Mouse (Mus musculus) thymus, adult 2 months (tissue): ENCODE measurements around the gene Grik5. TPM values are rescaled to one million over a fixed set of nuclear protein-coding genes. Genes with fewer than 3 reads are reported as not detected.

Experiments
- DNase-seq: peaks from one replicate; pipeline ENCODE4 v3.0.0; 2021
- H3K27ac ChIP-seq: fragments of 200-500 bp; 2 replicates; pipeline ENCODE4 v1.5.1; 2012; ENCODE audit warnings: low read length, control low read depth; ENCODE audit not compliant: control insufficient read depth, insufficient read depth
- H3K27me3 ChIP-seq: fragments of 200-500 bp; 2 replicates; pipeline ENCODE4 v1.6.1; 2012; ENCODE audit warnings: mild to moderate bottlenecking, low read length, moderate library complexity, mixed read lengths; ENCODE audit not compliant: control insufficient read depth, insufficient read depth
- H3K36me3 ChIP-seq: fragments of 200-500 bp; 2 replicates; pipeline ENCODE4 v1.6.1; 2012; ENCODE audit warnings: mild to moderate bottlenecking, low read length, moderate library complexity; ENCODE audit not compliant: control insufficient read depth, insufficient read depth
- H3K4me1 ChIP-seq: fragments of 200-500 bp; replicated peaks from 2 replicates; pipeline ENCODE4 v1.6.1; 2012; ENCODE audit warnings: low read length; ENCODE audit not compliant: control insufficient read depth, insufficient read depth
- H3K4me3 ChIP-seq: fragments of 200-500 bp; 2 replicates; pipeline ENCODE4 v1.5.1; 2012; ENCODE audit warnings: mild to moderate bottlenecking, low read length, control low read depth, moderate library complexity; ENCODE audit not compliant: control insufficient read depth, insufficient read depth
- CTCF ChIP-seq: fragments of 200-500 bp; IDR thresholded peaks from 2 replicates; pipeline ENCODE4 v1.5.1; 2012; ENCODE audit warnings: mild to moderate bottlenecking, control low read depth, low read length, moderate library complexity, borderline replicate concordance; ENCODE audit not compliant: control insufficient read depth, poor library complexity, insufficient read depth; ENCODE audit errors: extremely low read depth
- POLR2A ChIP-seq: fragments of 200-500 bp; IDR thresholded peaks from 2 replicates; pipeline ENCODE4 v1.6.1; 2012; ENCODE audit warnings: mild to moderate bottlenecking, low read length, control low read depth, moderate library complexity; ENCODE audit not compliant: control insufficient read depth, poor library complexity, insufficient read depth; ENCODE audit errors: extremely low read depth
- WGBS: fragments of 180-500 bp; shearing (Covaris S2); methylation state at CpG from one replicate; pipeline ENCODE4 v1.1.7; 2018; 5-methylcytosine and 5-hydroxymethylcytosine counted together
- polyA plus RNA-seq: library from polyadenylated mRNA; depleted of rRNA; stranded (reverse); fragments of >200 nt; gene quantifications from 2 replicates; pipeline ENCODE4 v1.2.3, GENCODE M21; 2012

The Grik5 gene
- polyA plus RNA-seq, 1 experiment, result 19.1 TPM

- WGBS, result 5% methylated on average over 11 of the region's 11 CpGs
- peaks cover 19% of the 10 kb centered on the region for H3K4me1 ChIP-seq
- TF ChIP-seq POLR2A (no peak), CTCF (no peak)
- no peak for DNase-seq
- no peaks in the 10 kb centered on the region for H3K27me3 ChIP-seq
- no peaks in the 10 kb centered on the region for H3K36me3 ChIP-seq
- H3K4me3 ChIP-seq, result no peak overlapping the region
- H3K27ac ChIP-seq, result no peak overlapping the region
Measured at GRCm38 (mm10) chr7:25088968-25089367, 16.8 kb upstream of the Grik5 start.

GRCm38 (mm10) chr7:25088531-25088930, 16.4 kb upstream of the Grik5 start:
- peaks cover under 1% of the 10 kb centered on the region; the same call in 1 of the 2 replicates for H3K36me3 ChIP-seq
- TF ChIP-seq POLR2A, result no peak
- TF ChIP-seq CTCF, result no peak
- H3K27ac ChIP-seq, result no peak overlapping the region
- no peak overlapping the region for H3K4me3 ChIP-seq
- WGBS, result 14% methylated on average over 10 of the region's 10 CpGs
- H3K27me3 ChIP-seq, result no peaks in the 10 kb centered on the region
- peaks cover 19% of the 10 kb centered on the region for H3K4me1 ChIP-seq
- DNase-seq, result no peak

- TF ChIP-seq POLR2A (no peak), CTCF (no peak)
- no peak overlapping the region for H3K4me3 ChIP-seq
- H3K36me3 ChIP-seq, result peaks cover 6% of the 10 kb centered on the region
- DNase-seq, result no peak
- H3K27ac ChIP-seq, result no peak overlapping the region
- H3K27me3 ChIP-seq, result no peaks in the 10 kb centered on the region
- WGBS, result 9% methylated on average over 5 of the region's 5 CpGs
- peaks cover 19% of the 10 kb centered on the region for H3K4me1 ChIP-seq
Measured at GRCm38 (mm10) chr7:25087972-25088371, 15.8 kb upstream of the Grik5 start.

- 33% methylated on average over 10 of the region's 10 CpGs for WGBS
- Histone ChIP-seq H3K27ac (no peak overlapping the region), H3K4me3 (no peak overlapping the region), H3K27me3 (no peaks in the 10 kb centered on the region), H3K36me3 (peaks cover 10% of the 10 kb centered on the region), H3K4me1 (peaks cover 19% of the 10 kb centered on the region)
- DNase-seq, result no peak
- TF ChIP-seq POLR2A (no peak), CTCF (no peak)
Measured at GRCm38 (mm10) chr7:25087256-25087912, 15.2 kb upstream of the Grik5 start.

- Histone ChIP-seq H3K36me3 (peaks cover 17% of the 10 kb centered on the region), H3K4me3 (no peak overlapping the region), H3K27ac (no peak overlapping the region), H3K4me1 (peaks cover 19% of the 10 kb centered on the region), H3K27me3 (no peaks in the 10 kb centered on the region)
- DNase-seq, result no peak
- 38% methylated on average over 3 of the region's 3 CpGs for WGBS
- no peak for TF ChIP-seq CTCF
- TF ChIP-seq POLR2A, result no peak
Measured at GRCm38 (mm10) chr7:25086656-25087055, 14.5 kb upstream of the Grik5 start.

GRCm38 (mm10) chr7:25084621-25085020, 12.5 kb upstream of the Grik5 start:
- TF ChIP-seq POLR2A, result no peak
- no peak for TF ChIP-seq CTCF
- Histone ChIP-seq H3K27me3 (no peaks in the 10 kb centered on the region), H3K4me1 (peaks cover 19% of the 10 kb centered on the region), H3K4me3 (no peak overlapping the region), H3K36me3 (peaks cover 37% of the 10 kb centered on the region), H3K27ac (no peak overlapping the region)
- WGBS, result 93% methylated on average over 5 of the region's 5 CpGs
- no peak for DNase-seq
